Mouse (Mus musculus) G1E (cell line): ENCODE results near the gene Trmt2b. TPM values are rescaled to one million over a fixed set of nuclear protein-coding genes. Genes with fewer than 3 reads are reported as not detected.

ENCODE experiments used
- ATAC-seq: 2 replicates; pipeline ENCODE4 v1.8.0; 2016; ENCODE audit warnings: mild to moderate bottlenecking; ENCODE audit not compliant: insufficient number of reproducible peaks, poor library complexity, low FRiP score, severe bottlenecking; ENCODE audit errors: extremely low read depth
- DNase-seq: peaks from one replicate; pipeline ENCODE4 v3.0.0; 2012; ENCODE audit warnings: low spot score
- H3K27me3 ChIP-seq: 2 replicates; pipeline ENCODE4 v1.6.1; 2012; ENCODE audit warnings: mild to moderate bottlenecking, low read length, inconsistent platforms; ENCODE audit not compliant: insufficient read depth
- H3K36me3 ChIP-seq: replicated peaks from 2 replicates; pipeline ENCODE3; 2012; ENCODE audit warnings: mild to moderate bottlenecking, inconsistent platforms
- H3K4me1 ChIP-seq: 2 replicates; pipeline ENCODE4 v1.6.1; 2012; ENCODE audit warnings: low read depth, low read length, inconsistent platforms, mixed read lengths; ENCODE audit not compliant: insufficient read depth
- H3K4me3 ChIP-seq: 2 replicates; pipeline ENCODE4 v1.5.1; 2012; ENCODE audit warnings: low read depth, mild to moderate bottlenecking, inconsistent platforms, low read length, moderate library complexity, mixed read lengths
- H3K9me3 ChIP-seq: replicated peaks from 2 replicates; pipeline ENCODE4 v1.6.1; 2012; ENCODE audit warnings: inconsistent platforms
- CTCF ChIP-seq: IDR thresholded peaks from 2 replicates; pipeline ENCODE4 v1.5.1; 2012; ENCODE audit warnings: low read depth, low read length, inconsistent platforms, mixed read lengths
- GATA1 ChIP-seq: IDR thresholded peaks from 2 replicates; pipeline ENCODE4 v1.6.1; 2012; ENCODE audit warnings: borderline replicate concordance, low read length, inconsistent platforms, mixed read lengths
- GATA2 ChIP-seq: IDR thresholded peaks from 2 replicates; pipeline ENCODE4 v1.6.1; 2012; ENCODE audit warnings: low read depth, low read length, inconsistent platforms, borderline replicate concordance
- POLR2AphosphoS5 ChIP-seq: IDR thresholded peaks from 2 replicates; pipeline ENCODE4 v1.6.1; 2012; ENCODE audit warnings: low read depth, low read length, inconsistent platforms; ENCODE audit not compliant: insufficient replicate concordance
- TAL1 ChIP-seq: conservative IDR thresholded peaks from 2 replicates; pipeline ENCODE4 v1.6.1; 2012; ENCODE audit warnings: low read depth, low read length, inconsistent platforms, mixed read lengths
- polyA plus RNA-seq: library from polyadenylated mRNA; stranded (reverse); fragments of >175 nt; gene quantifications from 2 replicates; pipeline ENCODE4 v1.2.3, GENCODE M21; 2012
- total RNA-seq, 2 experiments: library from RNA; stranded (forward) in 1 of 2; stranded (reverse) in 1 of 2; fragments of 200-1000 nt in 1 of 2; fragments of >200 nt in 1 of 2; fragmentation: Nextera tagmentation in 1 of 2; gene quantifications; 2 replicates each; pipeline ENCODE4 v1.2.3; 2014 to 2017

The Trmt2b gene
- total and polyA plus RNA-seq, 3 experiments = 1.6 to 39.2 (median 34.8) TPM

GRCm38 (mm10) chrX:134174699-134175098 lies 102.1 kb downstream of the Trmt2b start:
- no peak overlapping the region for H3K4me3 ChIP-seq
- no peaks in the 10 kb centered on the region for H3K36me3 ChIP-seq
- DNase-seq (no peak), ATAC-seq (no peak)
- H3K9me3 ChIP-seq = no peaks in the 10 kb centered on the region
- TF ChIP-seq POLR2AphosphoS5 = no peak
- no peak for TF ChIP-seq TAL1
- TF ChIP-seq GATA2 = no peak
- TF ChIP-seq CTCF = no peak
- no peak for TF ChIP-seq GATA1
- H3K4me1 ChIP-seq = no peaks in the 10 kb centered on the region; the same call in 1 of the 2 replicates
- no peaks in the 10 kb centered on the region for H3K27me3 ChIP-seq

Other genes with a start within 250 kb of the Trmt2b start
- 83.9 and 105 TPM in 2 replicates for gene Cstf2, start 217.8 kb downstream of the Trmt2b start, total RNA-seq (2014; fragmentation: Nextera tagmentation)
- 81.0 and 104 TPM in 2 replicates for gene Cstf2, start 217.8 kb downstream of the Trmt2b start, total RNA-seq (2017)
- gene Cstf2, start 217.8 kb downstream of the Trmt2b start, polyA plus RNA-seq = 37.6 and 69.7 TPM in 2 replicates
- 0.30 and 1.2 TPM in 2 replicates for gene Xkrx, start 114.9 kb downstream of the Trmt2b start, total RNA-seq (2014; fragmentation: Nextera tagmentation)
- 0.17 and 0.22 TPM in 2 replicates for gene Xkrx, start 114.9 kb downstream of the Trmt2b start, total RNA-seq (2017)
- gene Xkrx, start 114.9 kb downstream of the Trmt2b start, polyA plus RNA-seq = not detected in 2 replicates
- not detected in 2 replicates for gene Arl13a, start 89.5 kb downstream of the Trmt2b start, total RNA-seq (2014; fragmentation: Nextera tagmentation)
- gene Arl13a, start 89.5 kb downstream of the Trmt2b start, total RNA-seq (2017) = not detected in 2 replicates
- not detected in 2 replicates for gene Arl13a, start 89.5 kb downstream of the Trmt2b start, polyA plus RNA-seq
- gene Nox1, start 55.0 kb downstream of the Trmt2b start, total RNA-seq (2014; fragmentation: Nextera tagmentation) = not detected in 2 replicates
- gene Nox1, start 55.0 kb downstream of the Trmt2b start, total RNA-seq (2017) = 0.16 and 0.23 TPM in 2 replicates
- not detected in 2 replicates for gene Nox1, start 55.0 kb downstream of the Trmt2b start, polyA plus RNA-seq
- gene Tmem35a, start 18.2 kb upstream of the Trmt2b start, total RNA-seq (2014; fragmentation: Nextera tagmentation) = not detected in 2 replicates
- 0.06 TPM in 1 of 2 replicates, not detected in the other for gene Tmem35a, start 18.2 kb upstream of the Trmt2b start, total RNA-seq (2017)
- gene Tmem35a, start 18.2 kb upstream of the Trmt2b start, polyA plus RNA-seq = not detected in 2 replicates
- 37.9 and 45.8 TPM in 2 replicates for gene Cenpi, start 31.1 kb upstream of the Trmt2b start, total RNA-seq (2014; fragmentation: Nextera tagmentation)
- 42.6 and 44.7 TPM in 2 replicates for gene Cenpi, start 31.1 kb upstream of the Trmt2b start, total RNA-seq (2017)
- 0.47 and 0.86 TPM in 2 replicates for gene Cenpi, start 31.1 kb upstream of the Trmt2b start, polyA plus RNA-seq
- 0.44 and 0.98 TPM in 2 replicates for gene Drp2, start 127.6 kb upstream of the Trmt2b start, total RNA-seq (2014; fragmentation: Nextera tagmentation)
- 0.22 and 0.29 TPM in 2 replicates for gene Drp2, start 127.6 kb upstream of the Trmt2b start, total RNA-seq (2017)
- gene Drp2, start 127.6 kb upstream of the Trmt2b start, polyA plus RNA-seq = 0.03 and 0.04 TPM in 2 replicates
- gene Taf7l, start 199.5 kb upstream of the Trmt2b start, total RNA-seq (2014; fragmentation: Nextera tagmentation) = not detected in 2 replicates
- not detected in 2 replicates for gene Taf7l, start 199.5 kb upstream of the Trmt2b start, total RNA-seq (2017)
- not detected in 2 replicates for gene Taf7l, start 199.5 kb upstream of the Trmt2b start, polyA plus RNA-seq